Mouse (Mus musculus): ENCODE data around the gene Rala.
A peak's percentile ranks its signal among the peaks of the same experiment; 100 is the strongest.
"Not testable (repeated sequence)": the region's sequence is repeated elsewhere in the genome, so short reads cannot be mapped to it uniquely, and the experiment has no call there.

The Rala gene

GRCm38 (mm10) chr13:17944078-17944917 is at the start of gene Rala:
Gene Rala (minus strand): TSS chr13:17944239.
- peak; percentile 94 to 96 for DNase-seq

GRCm38 (mm10) chr13:17993515-17993847 is 49.4 kb upstream of the Rala start:
- DNase-seq, result no peak

- DNase-seq, result peak; percentile 92 to 93
Measured at GRCm38 (mm10) chr13:17992697-17993514, 48.9 kb upstream of the Rala start, which contains the start of gene Yae1d1. Gene Yae1d1 (minus strand): TSS chr13:17993349.

GRCm38 (mm10) chr13:17992009-17992408 is 48.0 kb upstream of the Rala start:
- DNase-seq, result no peak

- peak; percentile 60 to 63 for DNase-seq
Measured at GRCm38 (mm10) chr13:17983194-17983593, 39.2 kb upstream of the Rala start.

- DNase-seq, result no peak
Measured at GRCm38 (mm10) chr13:17982634-17983033, 38.6 kb upstream of the Rala start.

GRCm38 (mm10) chr13:17976854-17977739 is 33.1 kb upstream of the Rala start:
- peak; percentile 6 to 24 for DNase-seq

GRCm38 (mm10) chr13:17975891-17976290 is 31.9 kb upstream of the Rala start:
- peak; percentile 68 to 74 for DNase-seq

- DNase-seq, result peak in 1 of 2 experiments; percentile 17
Measured at GRCm38 (mm10) chr13:17975457-17975856, 31.4 kb upstream of the Rala start.

GRCm38 (mm10) chr13:17974734-17975133 is 30.7 kb upstream of the Rala start:
- peak; percentile 9 to 12 for DNase-seq

- no peak for DNase-seq
Measured at GRCm38 (mm10) chr13:17960613-17961012, 16.6 kb upstream of the Rala start.

GRCm38 (mm10) chr13:17954282-17954681 is 10.2 kb upstream of the Rala start:
- DNase-seq, result no peak

- not testable (repeated sequence) for DNase-seq
Measured at GRCm38 (mm10) chr13:17950581-17950980, 6.5 kb upstream of the Rala start.

- DNase-seq, result no peak
Measured at GRCm38 (mm10) chr13:17949555-17949954, 5.5 kb upstream of the Rala start.

- peak; percentile 44 to 50 for DNase-seq
Measured at GRCm38 (mm10) chr13:17943306-17944077, 547 bp downstream of the Rala start.

- no peak for DNase-seq
Measured at GRCm38 (mm10) chr13:17942338-17942737, 1.7 kb downstream of the Rala start.

GRCm38 (mm10) chr13:17907309-17907708 is 36.7 kb downstream of the Rala start:
- DNase-seq, result no peak

- DNase-seq, result no peak
Measured at GRCm38 (mm10) chr13:17901474-17901873, 42.6 kb downstream of the Rala start.

- DNase-seq, result no peak
Measured at GRCm38 (mm10) chr13:17900641-17901040, 43.4 kb downstream of the Rala start.

GRCm38 (mm10) chr13:17897040-17897439 is 47.0 kb downstream of the Rala start:
- DNase-seq, result no peak

- no peak for DNase-seq
Measured at GRCm38 (mm10) chr13:17891545-17891944, 52.5 kb downstream of the Rala start.

- no peak for DNase-seq
Measured at GRCm38 (mm10) chr13:17884211-17884610, 59.8 kb downstream of the Rala start.

Data from B cell, adult 2 months (primary cell).